In genomic region chr4:122897750-122898149, GRCm38 (mm10) we compare ENCODE assay signal across 11 mouse cellular contexts.
"Had no signal": no experiment of that assay in that cellular context is flagged by ENCODE, and none has a peak within 500 bp of the region (broad histone marks: within the 10 kb centered on the region; RNA-seq: fewer than 3 reads in every experiment).

No protein-coding gene starts in this region.

- H3K9ac ChIP-seq: heart, embryonic 13.5 days; heart, embryonic 15.5 days; hindbrain, embryonic 12.5 days; hindbrain, embryonic 14.5 days; kidney, embryonic 15.5 days; limb, embryonic 13.5 days; limb, embryonic 15.5 days; liver, embryonic 12.5 days; liver, embryonic 14.5 days had no signal

- H3K4me3 ChIP-seq: heart, embryonic 10.5 days; heart, embryonic 13.5 days; heart, embryonic 15.5 days; hindbrain, embryonic 12.5 days; kidney, embryonic 15.5 days; limb, embryonic 13.5 days; limb, embryonic 15.5 days; liver, embryonic 12.5 days had no signal

- ATAC-seq: liver, embryonic 12.5 days had no signal

- H3K36me3 ChIP-seq: heart, embryonic 10.5 days; heart, embryonic 13.5 days; heart, embryonic 15.5 days; hindbrain, embryonic 12.5 days; kidney, embryonic 15.5 days; limb, embryonic 13.5 days; limb, embryonic 15.5 days; liver, embryonic 12.5 days had no signal

- H3K27ac ChIP-seq: heart, embryonic 10.5 days; heart, embryonic 13.5 days; heart, embryonic 15.5 days; hindbrain, embryonic 12.5 days; hindbrain, embryonic 14.5 days; kidney, embryonic 15.5 days; kidney, postnatal 0 days; limb, embryonic 13.5 days; limb, embryonic 15.5 days; liver, embryonic 12.5 days; liver, embryonic 14.5 days had no signal

- H3K27me3 ChIP-seq: heart, embryonic 15.5 days; hindbrain, embryonic 12.5 days; kidney, embryonic 15.5 days; limb, embryonic 15.5 days had no signal

- H3K4me2 ChIP-seq: heart, embryonic 13.5 days; heart, embryonic 15.5 days; hindbrain, embryonic 12.5 days; hindbrain, embryonic 14.5 days; kidney, embryonic 15.5 days; limb, embryonic 13.5 days; limb, embryonic 15.5 days; liver, embryonic 12.5 days had no signal

- H3K9me3 ChIP-seq: heart, embryonic 10.5 days; heart, embryonic 13.5 days; heart, embryonic 15.5 days; hindbrain, embryonic 12.5 days; kidney, embryonic 15.5 days; limb, embryonic 13.5 days; limb, embryonic 15.5 days; liver, embryonic 12.5 days had no signal

- H3K4me1 ChIP-seq: heart, embryonic 10.5 days; heart, embryonic 13.5 days; heart, embryonic 15.5 days; hindbrain, embryonic 12.5 days; kidney, embryonic 15.5 days; limb, embryonic 13.5 days; limb, embryonic 15.5 days had no signal
